Mouse (Mus musculus): ENCODE results near the gene Cldn8. TPM values are rescaled to one million over a fixed set of nuclear protein-coding genes. Genes with fewer than 3 reads are reported as not detected.

Gene Cldn8
- total RNA-seq, 4 experiments from 2014 or later: not detected

Other genes starting within 250 kb of the Cldn8 start
- not detected for gene Cldn17, start 56.2 kb downstream of the Cldn8 start, total RNA-seq (2022)
- gene Krtap24-1, start 49.1 kb upstream of the Cldn8 start, total RNA-seq (2022): not detected
- not detected for gene 2310079G19Rik, start 64.5 kb upstream of the Cldn8 start, total RNA-seq (2022)
- gene Krtap26-1, start 84.6 kb upstream of the Cldn8 start, total RNA-seq (2022): not detected
- gene Krtap27-1, start 108.5 kb upstream of the Cldn8 start, total RNA-seq (2022): not detected
- gene 2310061N02Rik, start 144.8 kb upstream of the Cldn8 start, total RNA-seq (2022): not detected
- not detected for gene Krtap13-1, start 165.7 kb upstream of the Cldn8 start, total RNA-seq (2022)
- gene Krtap13, start 188.5 kb upstream of the Cldn8 start, total RNA-seq (2022): not detected
- not detected for gene 2310034C09Rik, start 195.7 kb upstream of the Cldn8 start, total RNA-seq (2022)
- not detected for gene 2310057N15Rik, start 211.0 kb upstream of the Cldn8 start, total RNA-seq (2022)
- gene Gm5965, start 214.7 kb upstream of the Cldn8 start, total RNA-seq (2022): not detected
- not detected for gene Gm20741, start 249.0 kb upstream of the Cldn8 start, total RNA-seq (2022)